Mouse (Mus musculus) neutrophil, adult 83 days (primary cell): ENCODE measurements around the gene Gm10401. TPM values are rescaled to one million over a fixed set of nuclear protein-coding genes. Genes with fewer than 3 reads are reported as not detected.

Experiments
- total RNA-seq, 2 experiments: library from RNA; stranded (reverse); gene quantifications; one replicate each; pipeline ENCODE4 v1.2.4; 2023

The Gm10401 gene
- not detected for total RNA-seq

DNA sequence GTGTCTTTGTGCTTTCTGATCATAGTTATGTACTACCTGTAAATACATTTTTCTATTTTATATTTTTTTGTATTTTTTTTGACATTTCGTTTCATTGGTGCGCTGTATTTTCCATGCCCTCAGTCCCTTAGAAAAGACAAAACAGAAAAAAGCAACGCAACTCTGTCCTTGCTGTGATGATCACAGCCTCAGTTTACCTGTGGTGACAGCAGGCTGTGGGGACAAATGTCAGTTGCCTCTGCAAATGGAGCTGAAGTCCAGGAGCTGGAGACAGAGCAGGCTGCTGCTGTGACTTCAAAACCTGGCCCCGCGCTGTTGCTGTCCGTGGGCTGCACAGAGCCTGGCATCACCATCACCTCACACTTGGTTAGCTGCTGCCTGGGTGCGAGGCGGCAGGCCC, at the start of gene Gm10401:
Gene Gm10401, minus strand, starts transcription at position 101 of the 400 bp plus-strand sequence.

DNA sequence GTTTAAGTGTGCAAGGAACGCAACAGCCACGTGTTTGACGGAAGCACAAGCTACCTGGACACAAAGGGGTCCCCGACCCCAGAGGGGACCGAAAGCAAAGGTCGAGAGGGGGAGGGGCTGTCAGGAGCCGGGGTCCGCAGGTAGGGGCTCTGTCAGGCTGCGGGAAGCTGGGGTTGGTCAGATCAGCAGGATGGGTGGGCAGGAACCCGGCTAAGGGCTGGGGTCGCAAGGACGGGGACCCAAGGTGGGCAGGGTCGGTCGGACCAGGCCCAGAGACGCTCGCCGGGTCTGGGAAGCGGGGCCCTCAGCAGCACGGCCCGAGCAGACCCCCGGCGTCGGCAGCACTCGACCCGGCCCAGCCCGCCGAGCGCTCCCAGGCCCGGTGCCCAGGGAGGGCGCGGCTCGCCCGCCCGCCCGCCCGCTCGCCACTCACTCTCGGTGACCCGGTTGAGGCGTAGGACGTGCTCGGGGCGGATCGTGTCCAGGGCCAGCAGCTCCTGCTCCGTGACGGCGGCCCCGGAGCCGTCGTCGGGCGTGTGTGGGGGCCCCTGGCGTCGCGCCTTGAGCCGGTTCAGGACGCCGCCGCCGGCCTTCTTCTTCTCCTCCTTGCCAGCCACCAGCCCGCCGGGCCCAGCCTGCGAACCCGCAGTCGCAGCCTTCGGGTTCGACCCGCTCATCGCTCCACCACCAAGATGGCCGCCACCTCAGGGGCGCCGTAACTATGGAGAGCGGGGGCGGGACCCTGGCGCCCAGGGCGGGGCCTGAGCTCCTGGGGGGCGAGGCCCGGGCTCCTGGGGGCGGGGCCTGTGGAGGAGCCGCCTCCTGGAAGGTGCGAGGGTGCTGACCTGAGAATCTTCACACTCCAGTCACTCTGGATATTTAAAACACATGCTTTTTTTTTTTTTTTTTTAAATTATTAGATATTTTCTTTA, 36.4 kb upstream of the Gm10401 start, which contains the start of gene Unc119b:
Gene Unc119b, minus strand, starts transcription at position 742 of the 932 bp plus-strand sequence.

DNA sequence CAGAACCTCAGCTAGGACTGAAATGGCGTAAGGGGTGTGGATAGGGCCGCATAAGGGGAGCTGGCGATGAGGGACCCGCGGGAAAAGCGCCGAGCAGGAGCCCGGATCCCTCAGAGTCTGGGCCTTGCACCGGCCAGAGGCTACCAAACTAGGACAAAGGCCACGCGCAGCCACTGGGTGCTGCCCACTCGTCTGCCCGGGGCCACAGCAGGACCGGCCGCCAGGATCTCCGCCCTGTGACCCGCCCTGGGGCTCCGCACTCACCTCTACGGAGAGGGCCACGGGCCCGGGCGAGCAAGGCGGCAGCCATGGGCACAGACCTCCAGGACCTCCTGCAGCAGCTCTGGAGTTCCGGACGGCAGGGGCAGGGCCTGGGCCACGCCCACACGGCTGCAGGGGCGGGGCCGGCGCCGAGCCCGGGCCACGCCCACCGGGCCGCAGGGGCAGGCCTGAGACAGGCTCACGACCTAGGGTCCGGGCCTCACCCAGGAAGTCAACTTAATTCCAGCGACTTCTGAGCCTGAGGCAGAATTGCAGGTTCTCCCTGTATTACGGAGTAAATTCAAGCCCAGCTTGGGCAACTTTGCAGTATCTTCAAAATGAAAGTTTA, 21.0 kb upstream of the Gm10401 start, which contains the start of gene Acads:
Gene Acads, minus strand, starts transcription at position 386 of the 610 bp plus-strand sequence.

Other genes starting within 250 kb of the Gm10401 start
- under 1 TPM; 0.31 to 0.75 TPM for gene 4930519G04Rik, start 244.6 kb downstream of the Gm10401 start, total RNA-seq
- gene Gm9936, start 239.6 kb downstream of the Gm10401 start, total RNA-seq, result not detected
- gene Oasl2, start 201.4 kb downstream of the Gm10401 start, total RNA-seq, result 10 to 100 TPM; 14.4 to 28.6 TPM
- 10 to 100 TPM in 1 of 2 experiments, 1 to 10 TPM in 1; 8.8 to 10.9 TPM for gene Oasl1, start 175.1 kb downstream of the Gm10401 start, total RNA-seq
- 1 to 10 TPM; 8.9 to 10.0 TPM for gene 2210016L21Rik, start 156.1 kb downstream of the Gm10401 start, total RNA-seq
- gene Hnf1a, start 127.2 kb downstream of the Gm10401 start, total RNA-seq, result not detected
- gene Sppl3, start 87.2 kb downstream of the Gm10401 start, total RNA-seq, result 10 to 100 TPM; 46.1 to 51.7 TPM
- 10 to 100 TPM; 15.7 to 16.2 TPM for gene Acads, start 21.1 kb upstream of the Gm10401 start, total RNA-seq
- gene Unc119b, start 36.7 kb upstream of the Gm10401 start, total RNA-seq, result 10 to 100 TPM; 13.8 to 18.6 TPM
- 100 to 1,000 TPM; 123 to 124 TPM for gene Mlec, start 59.9 kb upstream of the Gm10401 start, total RNA-seq
- not detected for gene Cabp1, start 96.1 kb upstream of the Gm10401 start, total RNA-seq
- gene Pop5, start 137.5 kb upstream of the Gm10401 start, total RNA-seq, result 10 to 100 TPM; 14.2 to 16.2 TPM
- 100 to 1,000 TPM; 184 to 191 TPM for gene Rnf10, start 174.6 kb upstream of the Gm10401 start, total RNA-seq
- 10 to 100 TPM in 1 of 2 experiments, 1 to 10 TPM in 1; 9.3 to 10.7 TPM for gene Coq5, start 181.4 kb upstream of the Gm10401 start, total RNA-seq
- 100 to 1,000 TPM; 209 to 220 TPM for gene Dynll1, start 202.7 kb upstream of the Gm10401 start, total RNA-seq
- 10 to 100 TPM; 56.4 to 57.6 TPM for gene Srsf9, start 228.9 kb upstream of the Gm10401 start, total RNA-seq
- gene Gatc, start 242.9 kb upstream of the Gm10401 start, total RNA-seq, result 10 to 100 TPM in 1 of 2 experiments, 1 to 10 TPM in 1; 9.1 to 10.3 TPM
- gene Triap1, start 242.9 kb upstream of the Gm10401 start, total RNA-seq, result 10 to 100 TPM; 16.6 to 18.6 TPM